Mouse (Mus musculus): Measurements from ENCODE around the gene Nbea. TPM values are rescaled to one million over a fixed set of nuclear protein-coding genes. Genes with fewer than 3 reads are reported as not detected.
A peak's percentile ranks its signal among the peaks of the same experiment; 100 is the strongest.

Gene Nbea
- polyA plus RNA-seq, 1 experiment from 2014 or later = 55.4 TPM

DNA sequence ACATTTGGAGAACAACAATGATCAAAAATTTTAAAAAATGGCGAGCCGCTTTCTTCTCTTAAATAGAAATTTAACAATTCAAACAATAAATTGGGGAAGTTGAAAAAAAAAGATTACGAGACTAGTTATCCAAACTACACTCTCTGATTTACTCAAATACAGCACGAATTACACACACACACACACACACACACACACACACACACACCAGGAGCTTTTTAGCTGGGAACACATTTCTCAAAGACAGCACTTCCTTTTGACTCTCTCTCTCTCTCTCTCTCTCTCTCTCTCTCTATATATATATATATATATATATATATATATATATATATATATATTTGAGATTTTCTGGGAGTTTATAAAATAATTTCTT, 395.3 kb downstream of the Nbea start:
- Histone ChIP-seq H3K4me2 (peak overlapping the region; percentile 63), H3K36me3 (no peaks in the 10 kb centered on the region), H3K27ac (replicated peaks) (peak overlapping the region; percentile 92), H3K4me3 (replicated peaks) (peak overlapping the region; percentile 36; the same call in 1 of the 2 replicates), H3K27me3 (replicated peaks) (0 out of 2 replicates have a peak, but pooled peaks cover 2% of the 10 kb centered on the region), H3K4me1 (peaks cover 18% of the 10 kb centered on the region), H3K9me3 (replicated peaks) (no peaks in the 10 kb centered on the region), H3K9ac (replicated peaks) (no peak overlapping the region)
- no peak for ATAC-seq (ENCODE audit: low FRiP score)
- 22% methylated on average over 4 of the region's 4 CpGs for WGBS

- 3% methylated on average over 54 of the region's 54 CpGs for WGBS
- ATAC-seq (ENCODE audit: low FRiP score) = peak; percentile 57
- Histone ChIP-seq H3K27me3 (replicated peaks) (0 out of 2 replicates have a peak, but pooled peaks cover 2% of the 10 kb centered on the region), H3K36me3 (no peaks in the 10 kb centered on the region), H3K4me2 (peak overlapping the region; percentile 63), H3K4me3 (replicated peaks) (peak overlapping the region; percentile 36), H3K27ac (replicated peaks) (peak overlapping the region; percentile 92), H3K9me3 (replicated peaks) (no peaks in the 10 kb centered on the region), H3K4me1 (peaks cover 22% of the 10 kb centered on the region), H3K9ac (replicated peaks) (peak overlapping the region; percentile 57)
Observed at GRCm38 (mm10) chr3:55787487-55788213, 395.9 kb downstream of the Nbea start.

GRCm38 (mm10) chr3:55786835-55787486, 396.5 kb downstream of the Nbea start:
- Histone ChIP-seq H3K9ac (replicated peaks) (peak overlapping the region; percentile 57), H3K4me2 (peak overlapping the region; percentile 63), H3K27ac (replicated peaks) (peak overlapping the region; percentile 92), H3K4me3 (replicated peaks) (peak overlapping the region; percentile 36), H3K9me3 (replicated peaks) (no peaks in the 10 kb centered on the region), H3K36me3 (no peaks in the 10 kb centered on the region), H3K4me1 (peaks cover 29% of the 10 kb centered on the region), H3K27me3 (replicated peaks) (0 out of 2 replicates have a peak, but pooled peaks cover 2% of the 10 kb centered on the region)
- WGBS = 17% methylated on average over 17 of the region's 17 CpGs
- ATAC-seq (ENCODE audit: low FRiP score) = no peak

DNA sequence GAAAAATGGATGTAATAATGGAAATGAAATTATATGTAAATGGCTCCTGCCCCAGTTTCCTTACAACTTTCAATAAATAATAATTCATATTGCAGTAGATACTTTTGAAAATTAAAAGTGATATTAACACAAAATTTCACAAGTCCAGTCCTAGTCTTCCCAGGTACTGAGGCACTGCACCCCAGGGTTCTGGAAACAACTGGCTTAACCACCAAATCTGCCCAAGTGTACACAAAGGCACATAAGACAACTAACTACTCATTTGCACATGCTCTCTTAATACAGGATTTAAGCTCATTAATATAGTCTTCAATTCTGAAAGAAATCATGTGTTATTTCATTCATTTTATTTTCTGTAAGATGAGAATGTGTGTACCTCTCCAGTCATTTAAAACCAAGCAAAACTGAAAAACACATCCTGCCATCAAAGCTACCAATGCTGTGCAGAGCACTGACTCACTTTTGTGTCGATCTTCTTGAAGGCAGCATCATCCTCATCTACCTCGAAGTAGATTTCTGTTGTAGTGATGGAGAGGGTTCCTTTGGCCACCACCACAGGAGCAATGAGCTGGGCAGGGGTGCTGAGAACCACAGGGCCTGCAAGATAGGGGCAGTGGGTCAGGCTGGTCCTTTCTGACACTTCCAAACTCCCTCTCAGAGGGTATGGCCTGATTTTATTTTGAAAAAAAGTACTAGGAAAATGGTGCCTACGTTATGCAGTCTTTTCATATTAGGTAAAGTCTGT, 397.3 kb downstream of the Nbea start:
- Histone ChIP-seq H3K4me2 (peak overlapping the region; percentile 63), H3K27ac (replicated peaks) (peak overlapping the region; percentile 92), H3K4me3 (replicated peaks) (peak overlapping the region; percentile 36), H3K36me3 (no peaks in the 10 kb centered on the region), H3K9me3 (replicated peaks) (no peaks in the 10 kb centered on the region), H3K27me3 (replicated peaks) (0 out of 2 replicates have a peak, but pooled peaks cover 2% of the 10 kb centered on the region), H3K4me1 (peaks cover 35% of the 10 kb centered on the region), H3K9ac (replicated peaks) (peak overlapping the region; percentile 57)
- ATAC-seq (ENCODE audit: low FRiP score) = no peak
- WGBS = 22% methylated on average over 3 of the region's 3 CpGs

DNA sequence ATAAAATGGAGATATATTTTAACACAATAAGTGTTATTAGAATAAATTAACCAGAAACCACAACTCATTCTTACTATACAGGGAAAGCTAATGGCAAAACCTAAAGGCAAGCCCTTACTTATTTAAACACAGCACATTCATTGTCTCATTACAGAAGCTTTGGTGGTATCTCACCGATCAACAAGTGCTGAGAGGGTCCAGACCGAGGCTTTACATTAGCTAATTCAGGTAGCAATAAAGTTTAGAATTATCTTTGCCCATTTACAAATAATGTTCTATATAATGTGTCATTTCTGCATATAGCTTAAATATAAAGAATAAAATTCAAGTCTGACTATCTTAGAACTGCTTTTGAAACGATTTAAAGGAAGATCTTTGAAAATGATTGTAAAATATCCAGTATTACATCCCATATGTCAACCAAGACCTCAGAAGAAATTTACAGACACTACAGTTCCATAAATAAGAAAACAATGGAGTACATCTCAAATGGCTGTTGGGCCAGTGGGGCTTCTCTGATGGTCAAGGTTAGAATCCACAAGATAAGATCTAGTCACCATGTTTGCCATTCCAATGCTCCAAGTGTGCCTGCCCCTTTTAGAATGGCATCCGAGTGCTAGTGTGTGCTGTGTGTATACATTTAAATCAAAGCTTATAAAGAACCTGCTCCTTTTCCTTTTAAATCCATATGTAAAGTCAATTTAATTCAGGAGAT, 398.1 kb downstream of the Nbea start:
- H3K27ac ChIP-seq (replicated peaks) = peak overlapping the region; percentile 73
- H3K36me3 ChIP-seq = no peaks in the 10 kb centered on the region
- peaks cover 42% of the 10 kb centered on the region for H3K4me1 ChIP-seq
- 0 out of 2 replicates have a peak, but pooled peaks cover 2% of the 10 kb centered on the region for H3K27me3 ChIP-seq (replicated peaks)
- ATAC-seq (ENCODE audit: low FRiP score) = no peak
- peak overlapping the region; percentile 36 for H3K4me3 ChIP-seq (replicated peaks)
- H3K9me3 ChIP-seq (replicated peaks) = no peaks in the 10 kb centered on the region
- peak overlapping the region; percentile 63 for H3K4me2 ChIP-seq
- 41% methylated on average over 4 of the region's 4 CpGs for WGBS
- 0 out of 2 replicates have a peak overlapping the region, but pooled peaks have one; percentile 36 for H3K9ac ChIP-seq (replicated peaks)

DNA sequence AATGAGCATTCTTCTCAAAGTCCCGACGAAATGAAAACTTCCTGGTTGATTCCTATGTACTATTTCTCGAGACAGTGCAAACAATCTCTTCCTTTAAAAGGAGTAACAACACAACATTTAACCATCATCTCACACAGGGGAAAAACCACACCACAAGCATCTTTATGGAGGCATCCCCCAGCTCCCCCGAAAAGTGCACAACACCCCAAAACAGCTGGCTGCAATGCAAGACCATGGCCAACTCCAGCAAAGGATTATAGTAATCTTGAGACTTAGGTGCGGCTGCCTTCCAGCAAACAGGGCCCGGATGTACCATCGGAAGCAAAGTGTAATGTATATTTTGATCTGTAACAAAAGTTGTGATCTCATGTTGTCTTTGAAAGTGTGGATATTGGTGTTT, 399.4 kb downstream of the Nbea start:
- ATAC-seq (ENCODE audit: low FRiP score) = no peak
- Histone ChIP-seq H3K36me3 (no peaks in the 10 kb centered on the region), H3K27ac (replicated peaks) (peak overlapping the region; percentile 84), H3K4me1 (peaks cover 42% of the 10 kb centered on the region), H3K27me3 (replicated peaks) (0 out of 2 replicates have a peak, but pooled peaks cover 2% of the 10 kb centered on the region), H3K4me3 (replicated peaks) (peak overlapping the region; percentile 45), H3K9me3 (replicated peaks) (no peaks in the 10 kb centered on the region), H3K4me2 (peak overlapping the region; percentile 60), H3K9ac (replicated peaks) (peak overlapping the region; percentile 59)
- WGBS = 29% methylated on average over 7 of the region's 7 CpGs

GRCm38 (mm10) chr3:55783171-55784081, 400.1 kb downstream of the Nbea start:
- Histone ChIP-seq H3K4me2 (peak overlapping the region; percentile 60), H3K9ac (replicated peaks) (peak overlapping the region; percentile 59), H3K4me3 (replicated peaks) (peak overlapping the region; percentile 45), H3K36me3 (no peaks in the 10 kb centered on the region), H3K4me1 (peaks cover 37% of the 10 kb centered on the region), H3K27me3 (replicated peaks) (0 out of 2 replicates have a peak, but pooled peaks cover 2% of the 10 kb centered on the region), H3K27ac (replicated peaks) (peak overlapping the region; percentile 84), H3K9me3 (replicated peaks) (no peaks in the 10 kb centered on the region)
- WGBS = 18% methylated on average over 45 of the region's 45 CpGs
- no peak for ATAC-seq (ENCODE audit: low FRiP score)

GRCm38 (mm10) chr3:55782771-55783170, 400.7 kb downstream of the Nbea start:
- 7% methylated on average over 22 of the region's 22 CpGs for WGBS
- Histone ChIP-seq H3K9me3 (replicated peaks) (no peaks in the 10 kb centered on the region), H3K27ac (replicated peaks) (peak overlapping the region; percentile 84), H3K4me2 (peak overlapping the region; percentile 60), H3K4me3 (replicated peaks) (peak overlapping the region; percentile 45), H3K4me1 (peaks cover 35% of the 10 kb centered on the region), H3K9ac (replicated peaks) (peak overlapping the region; percentile 59), H3K36me3 (no peaks in the 10 kb centered on the region), H3K27me3 (replicated peaks) (0 out of 2 replicates have a peak, but pooled peaks cover 2% of the 10 kb centered on the region)
- ATAC-seq (ENCODE audit: low FRiP score) = no peak

GRCm38 (mm10) chr3:55782056-55782687, 401.3 kb downstream of the Nbea start, which contains the start of gene Mab21l1:
TSS of gene Mab21l1 (plus strand) at chr3:55782510.
- Histone ChIP-seq H3K9me3 (replicated peaks) (no peaks in the 10 kb centered on the region), H3K36me3 (no peaks in the 10 kb centered on the region), H3K4me1 (peaks cover 33% of the 10 kb centered on the region), H3K4me3 (replicated peaks) (peak within 1 kb of the TSS; percentile 45), H3K4me2 (peak within 1 kb of the TSS; percentile 60), H3K27me3 (replicated peaks) (0 out of 2 replicates have a peak, but pooled peaks cover 2% of the 10 kb centered on the region), H3K27ac (replicated peaks) (peak within 1 kb of the TSS; percentile 84), H3K9ac (replicated peaks) (peak within 1 kb of the TSS; percentile 59)
- ATAC-seq (ENCODE audit: low FRiP score) = peak; percentile 80
- WGBS = 13% methylated on average over 16 of the region's 16 CpGs

All from neural tube, embryonic 15.5 days (tissue).